Mouse (Mus musculus): ENCODE measurements around the gene Fam71b.

Fam71b gene

DNA sequence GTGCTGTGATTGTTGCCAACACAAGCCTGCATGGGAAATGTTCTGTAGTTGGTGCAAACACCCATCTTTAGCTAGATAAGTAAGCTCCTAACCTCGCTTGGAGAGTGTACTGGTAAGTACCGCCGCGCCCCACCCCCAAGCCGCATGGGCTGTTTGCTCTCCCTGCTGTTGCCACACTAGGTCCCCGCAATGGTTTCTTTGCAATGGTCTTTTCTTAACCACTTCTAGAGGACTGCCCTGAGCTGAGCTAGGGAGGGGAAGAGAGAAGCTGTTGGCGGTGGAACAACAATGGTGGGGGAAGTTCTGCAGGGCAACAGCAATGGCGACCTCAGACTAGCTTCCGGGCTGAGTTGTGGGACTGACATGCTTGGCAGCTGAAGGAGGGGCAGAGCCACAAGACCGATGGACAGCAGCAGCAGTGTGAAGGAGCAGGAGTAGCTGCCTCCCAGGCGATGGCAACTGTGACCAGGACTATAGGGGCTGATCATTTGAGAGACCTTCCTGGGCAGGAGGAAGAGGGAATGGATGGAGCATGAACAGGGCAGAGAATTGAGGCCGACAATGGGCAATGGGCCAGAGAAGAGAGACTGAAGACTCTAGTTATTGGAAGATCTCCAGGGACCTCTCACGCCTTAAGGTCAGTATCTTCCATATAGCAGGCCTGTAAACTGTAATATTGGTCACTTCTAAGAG is at the start of gene Fam71b:
Gene Fam71b (plus strand): TSS at position 393 of the 693 bp plus-strand sequence.
- DNase-seq (ENCODE audit: extremely low read depth, insufficient read length, low spot score) = no peak

DNA sequence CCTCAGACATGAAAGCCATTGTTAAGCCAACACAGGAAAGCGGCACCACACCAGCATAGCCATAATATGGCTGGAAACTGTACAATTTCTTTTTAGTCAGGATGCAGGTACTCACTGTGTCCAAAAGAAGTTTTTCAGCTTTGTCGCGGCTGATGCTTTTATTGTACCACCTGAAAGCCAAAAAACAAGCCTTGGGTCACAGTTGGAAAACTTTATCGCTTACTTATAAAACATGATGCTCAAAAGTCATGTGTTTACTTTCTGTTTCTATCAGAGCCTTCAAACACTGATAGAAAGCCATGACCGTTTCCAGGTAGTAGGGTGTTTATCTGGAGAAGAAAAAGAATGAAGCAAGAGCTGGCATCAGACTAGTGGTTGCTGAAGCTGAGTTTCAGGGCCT is 48.6 kb upstream of the Fam71b start:
- DNase-seq (ENCODE audit: extremely low read depth, insufficient read length, low spot score) = no peak

DNA sequence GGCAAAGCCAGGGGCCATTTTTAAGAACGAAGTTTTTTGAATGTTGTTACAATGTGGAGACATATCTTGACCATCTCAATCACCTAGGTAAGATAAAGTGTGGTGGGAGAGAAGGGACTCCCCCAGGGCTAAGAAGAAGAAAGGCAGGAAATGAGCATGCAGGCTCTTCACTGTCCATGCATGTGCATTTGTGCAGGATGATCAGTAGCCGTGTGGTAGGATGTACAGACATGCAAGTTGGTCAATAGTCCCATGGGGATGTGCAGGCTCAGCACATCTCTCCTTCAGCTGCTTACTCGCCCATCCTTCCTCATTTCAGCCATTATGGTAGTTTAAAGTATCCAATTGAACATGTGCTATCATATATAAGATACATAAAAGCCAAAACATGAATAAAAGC is 47.9 kb upstream of the Fam71b start:
- no peak for DNase-seq (ENCODE audit: extremely low read depth, insufficient read length, low spot score)

DNA sequence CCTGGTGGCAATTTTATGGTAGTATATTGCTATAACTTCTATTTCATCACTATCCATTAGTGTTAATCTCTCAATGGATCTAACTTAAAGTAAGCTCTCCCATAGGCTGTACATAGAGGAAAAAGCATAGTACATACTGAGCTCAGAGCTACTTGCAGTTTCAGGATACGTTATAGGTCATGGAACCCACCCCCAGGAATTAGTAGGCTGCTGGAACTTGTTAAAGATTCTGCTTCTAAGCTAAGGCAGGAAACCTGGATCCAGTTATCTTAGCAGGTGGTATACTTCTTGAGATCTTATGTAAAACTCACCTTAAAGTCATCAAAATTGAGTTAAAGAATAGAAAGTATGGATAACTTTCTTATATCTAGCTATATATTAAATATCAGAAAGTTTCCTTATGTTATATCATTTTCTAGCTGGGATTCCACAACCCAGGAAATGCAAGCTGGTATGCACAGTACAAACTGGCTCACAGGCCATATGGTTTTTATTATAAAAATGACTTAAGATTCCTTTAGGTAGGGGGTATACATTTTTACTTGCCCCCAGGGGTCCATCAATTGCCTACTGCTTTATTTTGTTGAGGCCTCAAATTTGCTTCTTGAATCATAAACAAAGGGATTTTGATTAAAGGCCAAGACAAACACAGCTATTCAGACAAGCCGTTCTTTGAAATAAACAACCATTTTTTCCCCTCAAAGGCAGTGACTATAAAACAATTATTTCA is 46.5 kb upstream of the Fam71b start:
- no peak for DNase-seq (ENCODE audit: extremely low read depth, insufficient read length, low spot score)

DNA sequence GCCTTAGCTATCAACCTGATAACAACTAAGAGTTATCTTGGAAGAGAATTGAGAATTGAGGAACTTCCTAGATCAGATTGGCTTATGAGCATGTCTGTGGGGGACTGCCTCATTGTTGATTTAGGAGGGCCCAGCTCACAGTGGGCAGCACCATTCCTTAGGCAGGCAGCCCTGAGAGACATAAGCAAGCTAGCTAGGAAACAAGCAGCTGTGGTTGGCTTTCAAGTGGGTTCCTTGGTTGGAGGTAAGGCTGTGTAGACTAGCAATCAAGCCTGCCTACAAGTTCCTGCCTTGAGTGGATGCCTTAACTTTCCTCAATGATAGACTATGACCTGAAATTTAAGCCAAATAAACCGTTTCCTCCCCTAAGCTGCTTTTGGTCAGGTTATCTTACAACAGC is 38.0 kb upstream of the Fam71b start:
- no peak for DNase-seq (ENCODE audit: extremely low read depth, insufficient read length, low spot score)

DNA sequence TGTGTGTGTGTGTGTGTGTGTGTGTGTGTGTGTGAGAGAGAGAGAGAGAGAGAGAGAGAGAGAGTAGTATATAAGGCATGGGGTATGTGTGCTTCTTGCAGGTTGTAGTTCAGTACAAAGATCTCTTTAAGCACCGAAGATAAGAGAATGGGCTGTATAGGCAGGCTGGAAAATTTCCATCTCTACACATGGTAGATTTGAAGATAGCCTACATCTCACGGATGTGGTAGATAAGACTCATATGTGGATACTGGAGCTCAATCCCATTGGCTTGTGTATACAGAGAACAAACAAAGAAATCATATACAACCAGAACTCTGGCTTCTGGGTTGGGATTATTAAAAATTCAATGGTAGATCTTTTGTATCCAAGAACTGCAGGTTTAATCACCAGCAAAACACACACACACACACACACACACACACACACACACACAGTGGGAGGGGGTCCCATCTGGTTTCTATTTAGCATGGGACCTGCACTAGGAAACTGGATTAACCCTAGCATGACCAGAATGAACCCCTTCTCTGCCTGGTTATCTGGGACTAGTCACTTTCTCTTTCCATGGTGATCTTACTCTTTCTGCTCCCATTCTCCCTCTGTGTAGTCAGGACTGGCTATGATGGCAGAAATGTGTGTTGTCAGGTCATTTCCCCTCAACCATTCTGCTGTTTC is 35.2 kb upstream of the Fam71b start:
- no peak for DNase-seq (ENCODE audit: extremely low read depth, insufficient read length, low spot score)

DNA sequence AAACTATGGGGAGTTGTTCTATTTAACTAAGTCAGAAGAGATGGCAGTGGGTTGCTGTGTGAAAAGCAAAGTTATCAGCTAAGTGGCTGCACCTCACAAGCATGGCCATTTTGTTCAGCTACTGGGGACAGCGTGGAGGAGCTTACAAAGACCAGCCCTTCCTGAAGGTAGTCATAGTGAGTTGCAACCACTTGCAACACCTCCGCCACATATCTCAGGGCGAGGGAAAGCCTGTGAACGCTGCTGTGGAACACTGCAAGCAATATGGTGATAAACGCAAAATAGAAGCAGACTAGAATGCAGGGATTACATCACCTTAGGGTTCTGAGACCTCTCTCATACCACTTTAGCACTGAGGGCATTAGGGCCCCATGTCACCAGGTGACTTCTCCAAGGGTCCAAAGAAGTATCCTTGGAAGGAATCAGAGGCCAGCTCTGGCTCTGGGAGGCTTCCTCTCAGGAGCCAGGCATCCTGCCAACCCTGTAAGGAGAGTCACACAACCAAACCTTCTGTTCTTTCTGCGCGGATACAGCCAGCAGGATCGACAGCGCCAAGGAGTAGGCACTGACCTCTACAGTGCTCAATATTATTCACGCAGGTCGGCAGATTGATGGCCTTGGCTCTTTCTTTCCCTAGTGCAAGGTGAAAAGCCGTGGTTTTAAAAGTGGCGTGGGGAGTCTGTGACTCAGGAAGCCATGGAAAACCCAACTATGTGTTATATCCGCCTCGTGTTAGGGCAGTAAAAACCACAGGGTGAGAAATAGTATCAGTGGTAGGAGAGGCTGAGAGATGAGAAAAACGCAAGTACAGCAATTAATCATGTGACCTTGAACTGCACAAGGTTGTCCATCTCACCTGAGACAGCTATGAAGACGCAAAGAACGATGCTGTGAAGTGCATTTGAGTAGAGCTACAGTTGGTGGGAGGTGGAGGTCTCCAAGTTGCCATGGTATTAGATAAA is 34.0 kb upstream of the Fam71b start:
- DNase-seq (ENCODE audit: extremely low read depth, insufficient read length, low spot score) = no peak

DNA sequence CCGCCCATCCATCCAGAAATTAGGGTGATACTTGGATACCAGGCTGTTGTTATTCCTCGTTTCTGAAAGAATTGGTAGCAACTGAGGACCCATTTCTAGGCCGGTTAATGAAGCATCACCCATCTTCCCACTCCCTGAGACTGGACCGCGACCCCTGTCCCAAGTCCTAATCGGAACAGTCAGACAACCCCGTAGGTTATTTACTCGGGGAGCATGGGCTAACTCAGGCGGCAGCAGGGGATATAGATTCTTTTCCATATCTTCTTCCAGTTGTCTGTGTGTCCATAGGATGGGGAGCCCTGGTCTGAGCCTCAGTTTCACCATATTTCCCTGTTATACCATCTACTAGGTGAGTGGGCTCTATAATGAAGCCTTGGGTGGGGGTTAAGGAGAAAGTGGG is 32.5 kb upstream of the Fam71b start:
- DNase-seq (ENCODE audit: extremely low read depth, insufficient read length, low spot score) = no peak

DNA sequence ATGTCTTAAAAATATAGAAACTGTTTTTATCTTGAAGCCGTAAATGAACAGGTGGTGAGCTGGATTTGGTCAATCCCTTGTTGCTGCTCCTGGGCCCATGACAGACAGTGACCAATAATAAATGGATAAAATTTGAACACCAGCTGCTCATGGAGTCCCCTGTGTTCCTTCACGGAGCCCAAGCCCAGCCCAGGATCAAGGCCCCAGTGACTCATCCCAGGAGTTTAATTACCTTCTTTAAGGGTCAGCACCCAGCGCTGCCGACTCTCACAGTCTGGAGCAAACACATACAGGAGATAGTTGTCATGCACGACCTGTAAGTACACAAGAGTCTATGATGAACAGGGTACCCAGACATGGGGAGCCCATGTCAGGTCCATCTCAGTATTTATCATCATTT is 30.6 kb upstream of the Fam71b start:
- DNase-seq (ENCODE audit: extremely low read depth, insufficient read length, low spot score) = no peak

DNA sequence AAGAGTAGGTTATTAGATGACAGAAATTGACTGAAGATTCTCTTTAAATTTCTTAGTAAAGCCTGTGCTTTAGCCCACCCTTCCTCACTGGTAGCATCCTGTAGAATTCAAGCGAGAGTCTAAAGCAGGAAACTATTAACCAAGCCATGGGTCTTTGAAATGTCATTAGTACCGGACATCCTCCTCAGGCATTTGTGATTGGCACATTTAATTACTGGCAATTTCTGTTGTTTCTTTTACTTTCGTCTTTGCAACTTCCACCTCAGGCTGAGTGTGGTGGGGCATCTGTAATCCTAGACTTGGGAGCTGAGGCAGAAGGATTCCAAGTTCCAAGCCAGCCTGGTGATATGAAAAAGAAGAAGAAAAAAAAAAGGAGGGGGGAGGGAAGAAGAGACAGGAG is 30.0 kb upstream of the Fam71b start:
- DNase-seq (ENCODE audit: extremely low read depth, insufficient read length, low spot score) = no peak

DNA sequence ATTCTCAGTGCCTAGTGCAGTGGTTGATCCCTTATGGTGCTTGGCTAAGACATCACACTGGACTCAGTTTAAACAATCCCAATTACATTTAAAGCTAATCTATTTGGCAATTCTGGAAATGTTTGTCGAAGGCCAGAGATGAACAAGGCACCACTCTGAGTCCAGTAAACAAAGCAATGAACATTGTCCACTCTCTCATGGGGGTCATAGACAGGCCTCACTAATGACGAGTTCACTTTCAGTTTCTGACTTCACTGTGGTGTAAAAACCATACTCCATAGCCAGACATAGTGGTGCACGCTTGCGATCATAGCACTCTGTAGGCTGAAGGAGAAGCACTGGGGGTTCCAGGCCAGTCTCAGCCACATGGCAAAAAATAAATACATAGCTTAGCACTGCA is 25.9 kb upstream of the Fam71b start:
- DNase-seq (ENCODE audit: extremely low read depth, insufficient read length, low spot score) = no peak

DNA sequence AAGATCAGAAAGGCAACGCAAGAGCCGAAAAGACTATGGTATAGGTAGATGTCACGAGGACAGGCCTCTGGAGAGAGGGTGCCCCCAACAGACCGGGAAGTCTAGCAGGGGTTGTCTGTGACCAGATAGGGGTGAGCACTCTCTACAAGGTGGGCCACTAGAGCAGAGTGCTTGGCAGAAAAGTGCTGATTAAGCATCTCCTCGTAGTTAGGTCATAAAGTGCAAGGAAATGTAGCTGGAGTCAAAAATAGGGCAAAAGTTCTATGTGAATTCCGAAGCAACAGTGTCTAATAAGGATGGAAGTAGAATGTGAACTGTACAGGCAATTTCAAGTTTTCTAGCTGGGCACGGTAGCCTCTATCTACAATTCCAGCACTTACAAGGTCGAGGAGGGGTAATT is 25.1 kb upstream of the Fam71b start:
- DNase-seq (ENCODE audit: extremely low read depth, insufficient read length, low spot score) = no peak

DNA sequence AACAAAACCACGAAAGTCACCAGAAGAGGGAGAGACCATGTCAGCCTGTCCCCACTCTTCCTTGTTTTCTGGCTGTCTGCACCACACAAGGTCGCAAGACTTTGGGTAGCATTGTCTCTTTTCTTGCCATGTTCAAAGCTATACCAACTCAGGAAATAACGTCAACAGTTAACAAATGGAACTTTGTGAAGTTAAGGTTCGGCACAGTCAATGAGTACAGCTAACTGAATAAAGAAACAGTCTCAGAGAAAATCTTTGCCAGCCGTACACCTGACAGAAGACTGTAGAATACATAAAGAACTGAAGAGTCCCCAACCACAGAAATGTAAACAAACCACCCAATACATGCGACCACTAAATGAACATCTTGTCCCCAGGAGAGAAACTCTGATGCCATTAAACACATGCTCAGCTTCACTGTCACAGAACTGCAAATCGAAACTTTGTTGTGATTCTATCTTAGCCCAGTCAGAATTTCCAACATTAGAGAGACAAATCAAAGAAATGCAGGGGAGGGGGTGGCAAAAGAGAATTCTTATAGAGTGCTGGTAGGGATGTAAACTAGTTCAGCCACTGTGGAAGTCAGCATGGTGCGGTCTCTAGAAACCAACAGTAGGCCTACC is 23.9 kb upstream of the Fam71b start:
- no peak for DNase-seq (ENCODE audit: extremely low read depth, insufficient read length, low spot score)

DNA sequence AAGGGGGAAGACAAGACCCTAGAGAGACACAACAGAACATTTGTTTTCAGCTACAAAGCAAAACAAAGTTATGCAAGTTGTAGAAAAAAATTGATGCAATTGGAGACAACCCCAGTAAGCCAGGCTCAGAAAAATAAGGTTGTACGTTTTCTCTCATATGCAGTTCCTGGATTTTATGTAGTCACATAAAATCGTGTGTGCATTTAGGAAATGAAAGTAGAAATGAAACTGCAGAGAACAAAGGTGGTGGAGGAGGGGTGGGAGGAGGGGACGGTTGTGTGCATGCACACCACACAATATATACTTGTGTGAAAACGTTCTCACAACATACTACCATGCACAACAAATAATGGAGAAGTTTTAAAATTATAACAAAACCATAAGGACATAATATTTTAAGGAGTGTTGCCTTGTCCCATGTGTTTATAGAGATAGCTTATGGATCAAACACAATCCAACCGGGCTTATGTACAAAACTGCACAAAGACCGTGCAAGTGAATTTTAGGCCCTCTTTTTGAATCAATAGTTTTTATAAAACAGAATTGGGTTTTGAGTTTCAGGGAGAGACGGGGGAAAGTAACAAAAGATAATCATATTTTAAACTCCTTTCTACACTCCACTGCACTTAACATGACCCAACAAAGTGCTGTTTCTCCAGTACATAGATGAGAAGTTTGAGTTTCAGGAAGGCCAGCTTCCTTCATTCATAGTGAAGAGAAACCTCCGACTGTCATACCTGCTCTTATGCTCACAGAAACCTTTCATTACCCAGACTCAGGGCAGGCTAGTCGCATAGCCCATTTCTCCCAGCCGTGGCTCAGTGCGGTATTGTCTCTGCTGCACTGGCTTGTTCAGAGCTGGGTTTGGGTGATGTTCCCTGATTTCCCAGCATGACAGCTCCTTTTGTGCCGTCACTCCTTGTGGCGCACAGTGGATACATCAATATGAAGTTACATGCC is 23.0 kb upstream of the Fam71b start:
- no peak for DNase-seq (ENCODE audit: extremely low read depth, insufficient read length, low spot score)

DNA sequence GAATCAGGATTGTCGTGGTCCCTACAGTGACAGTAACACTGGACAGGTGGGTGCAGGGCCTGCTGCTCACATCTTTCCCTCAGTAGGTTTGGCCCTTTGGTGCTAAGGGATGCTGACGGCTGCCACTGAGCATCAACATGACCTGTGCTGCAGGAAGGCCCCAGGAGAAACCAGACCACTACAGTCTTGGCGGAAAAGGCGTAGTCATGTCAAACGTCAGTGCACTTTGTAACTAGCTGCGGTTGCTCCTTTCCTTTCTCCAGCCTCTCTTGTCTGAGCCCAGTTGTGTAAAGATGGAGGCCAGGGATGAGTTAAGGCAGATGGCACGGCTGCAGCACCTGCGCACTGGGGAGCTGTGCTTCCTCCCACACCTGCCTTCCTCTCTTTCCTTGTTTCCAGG is 21.3 kb upstream of the Fam71b start:
- no peak for DNase-seq (ENCODE audit: extremely low read depth, insufficient read length, low spot score)

DNA sequence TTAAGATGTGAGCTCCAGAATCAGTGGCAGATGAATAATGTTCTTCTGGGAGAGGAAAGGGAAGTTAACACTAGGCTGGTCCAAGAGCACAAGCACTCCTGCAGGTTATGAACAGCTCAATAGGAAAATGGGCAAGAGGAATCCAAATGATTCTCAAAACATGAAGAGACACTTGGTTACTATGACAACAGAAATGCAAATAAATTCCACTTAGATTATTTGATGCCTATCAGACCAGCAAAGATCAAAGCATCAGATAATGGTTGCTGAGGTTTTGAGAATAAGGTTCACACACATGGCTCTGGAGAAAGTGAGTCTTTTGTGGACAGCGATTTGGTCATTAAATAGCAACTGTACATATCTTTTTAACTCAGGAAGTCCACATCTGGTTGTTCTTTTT is 19.0 kb upstream of the Fam71b start:
- no peak for DNase-seq (ENCODE audit: extremely low read depth, insufficient read length, low spot score)

DNA sequence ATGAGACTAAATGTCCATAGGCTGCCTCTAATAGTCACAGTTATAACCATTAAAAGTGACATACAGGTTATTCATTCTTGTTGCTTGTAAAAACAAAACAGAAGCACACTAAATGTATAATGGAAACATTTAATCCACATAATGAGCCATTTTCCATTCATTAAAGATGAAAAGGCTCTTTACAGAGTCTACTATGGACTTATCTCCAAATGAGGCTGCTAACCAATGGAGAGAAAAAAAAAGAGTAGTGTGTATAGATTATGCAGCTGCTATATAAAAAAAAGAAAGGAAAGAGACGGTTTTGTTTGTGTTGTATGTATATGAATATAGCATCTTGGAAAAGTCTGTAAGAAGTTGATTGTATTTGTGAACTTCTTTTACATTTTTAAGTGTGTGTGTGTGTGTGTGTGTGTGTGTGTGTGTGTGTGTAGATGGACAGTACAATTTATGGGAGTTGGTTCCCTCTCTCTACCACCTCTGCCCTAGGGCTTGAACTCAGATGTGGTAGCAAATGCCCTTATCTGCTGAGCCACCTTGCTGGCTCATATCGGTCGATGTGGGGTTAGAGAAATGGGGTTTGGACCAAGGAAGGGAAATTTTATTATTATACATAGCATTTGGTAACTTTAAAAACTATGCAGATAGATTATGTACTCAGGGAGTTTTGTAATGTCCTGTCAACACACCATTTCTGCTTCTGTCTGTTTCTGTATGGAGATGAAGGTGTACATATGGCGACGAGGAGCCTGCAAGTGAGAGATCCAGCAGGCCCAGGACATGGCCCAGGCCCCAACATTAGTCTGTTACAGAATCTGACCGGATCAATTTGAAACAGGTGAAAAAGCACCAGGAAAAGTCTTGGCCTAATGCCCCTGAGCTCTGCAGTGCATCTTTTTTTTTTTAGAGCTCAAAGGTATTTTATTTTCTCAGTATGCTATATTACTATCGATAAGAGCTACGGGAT is 18.3 kb upstream of the Fam71b start:
- no peak for DNase-seq (ENCODE audit: extremely low read depth, insufficient read length, low spot score)

DNA sequence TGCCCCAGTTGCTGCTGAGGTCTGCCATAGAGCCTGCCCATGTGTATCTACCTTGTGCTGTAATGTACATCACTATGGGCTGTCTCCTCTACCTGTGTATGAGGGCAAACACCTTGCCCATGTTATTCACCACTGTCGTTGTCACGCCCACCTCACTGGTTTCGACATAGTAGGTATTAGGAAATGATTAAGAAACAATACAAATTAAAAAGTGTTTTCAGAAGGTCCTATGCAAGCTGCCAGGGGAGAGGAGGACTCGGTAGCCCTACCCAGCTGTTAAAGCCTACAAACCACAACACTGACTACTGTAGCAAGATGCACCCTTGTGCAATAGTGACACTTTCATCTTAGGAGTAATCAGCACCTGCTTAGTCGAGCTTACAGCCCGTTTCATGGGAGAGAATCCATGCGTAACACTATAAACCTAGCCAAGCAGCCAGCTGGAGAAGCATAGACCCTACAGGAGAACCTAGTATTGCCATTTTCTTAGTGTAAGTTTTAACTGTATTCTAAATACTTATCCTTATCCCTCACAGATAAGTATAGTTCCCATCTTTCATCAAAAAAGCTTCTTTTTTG is 16.2 kb upstream of the Fam71b start:
- no peak for DNase-seq (ENCODE audit: extremely low read depth, insufficient read length, low spot score)

Measured in 3134 (cell line).